Mouse (Mus musculus) T-cell, adult 2 months (primary cell): ENCODE measurements around the gene Trpv6.
A peak's percentile ranks its signal among the peaks of the same experiment; 100 is the strongest.

Experiments used
- DNase-seq: peaks from one replicate; pipeline ENCODE4 v3.0.0; 2022; ENCODE audit warnings: low spot score

The Trpv6 gene

GRCm38 (mm10) chr6:41621241-41621990 lies 14.8 kb downstream of the Trpv6 start:
- no peak for DNase-seq

- DNase-seq = no peak
Observed at GRCm38 (mm10) chr6:41620173-41620798, 15.9 kb downstream of the Trpv6 start.

- DNase-seq = no peak
Observed at GRCm38 (mm10) chr6:41607637-41608036, 28.6 kb downstream of the Trpv6 start.

- no peak for DNase-seq
Observed at GRCm38 (mm10) chr6:41606214-41606613, 30.0 kb downstream of the Trpv6 start.

- no peak for DNase-seq
Observed at GRCm38 (mm10) chr6:41605794-41606104, 30.5 kb downstream of the Trpv6 start.

DNA sequence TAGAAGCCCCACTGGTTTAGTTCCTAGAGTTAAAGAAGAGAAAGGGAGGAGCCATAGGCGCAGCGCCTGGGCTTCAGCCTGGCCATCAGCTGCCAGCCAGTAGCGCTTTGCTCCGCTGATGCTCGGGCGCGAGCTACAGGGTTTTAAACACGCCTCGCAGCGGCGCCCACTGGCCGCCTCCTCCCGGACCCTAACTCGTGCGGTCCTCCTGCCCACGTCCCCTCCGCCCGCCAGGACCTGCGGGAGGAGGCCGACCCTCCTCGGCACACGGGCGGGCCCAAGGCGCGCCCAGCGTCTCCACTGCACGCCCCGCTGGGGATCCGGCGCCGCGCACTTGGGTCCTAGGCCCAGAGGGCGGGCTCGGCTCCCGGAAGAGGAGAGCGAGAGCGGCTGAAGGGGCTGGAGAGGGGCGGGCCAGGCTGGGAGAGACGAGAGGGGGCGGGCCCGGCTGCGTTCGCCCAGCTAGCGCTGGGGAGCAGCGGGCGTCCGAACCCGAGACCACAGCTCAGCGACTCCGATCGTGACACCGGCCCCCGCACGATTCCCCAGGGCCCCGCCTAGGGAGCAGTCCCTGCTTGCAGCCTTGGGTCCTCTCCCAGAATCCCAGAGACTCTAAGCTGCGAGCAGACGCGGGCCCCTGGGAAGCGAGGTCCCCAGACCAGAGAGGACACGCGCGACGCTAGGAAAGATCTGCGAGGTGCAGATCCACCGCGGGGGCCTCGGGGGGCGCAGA lies 31.0 kb downstream of the Trpv6 start, which contains the start of gene Ephb6:
TSS of gene Ephb6 (plus strand) at position 422 of the 733 bp plus-strand sequence.
- DNase-seq = peak; percentile 76

GRCm38 (mm10) chr6:41604401-41605050 lies 31.7 kb downstream of the Trpv6 start:
- peak; percentile 70 for DNase-seq

DNA sequence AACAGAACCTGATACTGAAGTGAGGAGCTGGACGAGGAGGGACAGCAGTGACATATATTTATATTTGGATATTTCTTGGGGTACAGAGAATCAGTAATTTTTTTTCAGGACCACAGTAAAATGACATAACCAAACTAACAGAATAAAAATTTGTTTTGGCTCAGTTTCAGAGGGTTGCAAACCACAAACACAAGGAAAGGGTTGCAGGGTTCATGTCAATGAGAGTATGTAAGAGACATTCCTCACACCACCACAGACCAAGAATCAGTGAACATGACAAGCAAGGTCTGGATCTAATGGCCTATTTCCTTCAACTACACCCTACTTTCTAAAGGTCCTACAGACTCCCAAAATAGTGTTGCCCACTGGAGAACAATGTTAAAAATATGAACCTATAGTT lies 54.0 kb downstream of the Trpv6 start:
- DNase-seq = no peak

- DNase-seq = peak; percentile 26
Observed at GRCm38 (mm10) chr6:41581295-41581694, 54.9 kb downstream of the Trpv6 start.

DNA sequence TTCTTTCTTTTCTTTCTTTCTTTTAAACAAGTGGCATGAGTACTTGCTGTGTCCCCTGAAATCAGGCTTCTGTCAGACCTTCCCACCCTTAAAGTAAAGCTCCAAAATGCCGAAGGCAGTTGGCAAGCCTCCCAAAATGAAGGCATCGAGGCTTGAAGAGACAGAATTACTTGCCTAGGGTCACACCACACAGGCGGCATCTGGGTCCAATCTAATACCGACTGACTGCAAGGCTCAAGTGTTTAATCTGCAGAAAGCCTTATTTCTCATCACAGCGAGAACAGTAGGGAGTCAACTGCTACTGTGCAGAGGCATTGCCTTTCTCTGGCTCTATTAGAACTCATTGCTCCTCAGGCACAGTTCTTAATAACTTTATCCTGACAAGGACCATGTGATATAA lies 58.9 kb downstream of the Trpv6 start:
- no peak for DNase-seq

- DNase-seq = no peak
Observed at GRCm38 (mm10) chr6:41576526-41577097, 59.6 kb downstream of the Trpv6 start.
